Mouse (Mus musculus): Measurements from ENCODE around the gene Mxd1.

DNA sequence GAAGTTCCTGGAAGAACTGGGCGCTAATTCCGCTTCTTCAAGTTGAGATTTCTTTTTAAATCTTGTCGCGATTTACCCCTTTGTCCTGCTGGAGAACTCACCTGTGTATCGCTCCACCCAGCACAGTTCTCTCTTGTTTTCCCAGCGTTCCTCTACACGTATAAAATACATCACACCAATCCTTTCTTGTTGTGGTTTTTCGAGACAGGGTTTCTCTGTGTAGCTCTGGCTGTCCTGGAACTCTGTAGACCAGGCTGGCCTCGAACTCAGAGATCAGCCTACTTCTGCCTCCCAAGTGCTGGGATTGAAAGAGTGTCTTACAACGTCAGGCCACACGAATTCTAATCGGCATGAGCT lies 15.7 kb upstream of the Mxd1 start:
- TF ChIP-seq POLR2A (IDR thresholded peaks at IDR 0.05; ENCODE audit: insufficient read depth, low read depth, low read length) (no peak), EP300 (IDR thresholded peaks at IDR 0.05; ENCODE audit: insufficient read depth, low read depth, low read length) (no peak; the same call in 1 of the 2 replicates)
